Mouse (Mus musculus): ENCODE results near the gene Fsd1.
A peak's percentile ranks its signal among the peaks of the same experiment; 100 is the strongest.

Fsd1 gene

GRCm38 (mm10) chr17:56030919-56031318, 44.6 kb downstream of the Fsd1 start:
- no peak for DNase-seq (ENCODE audit: low spot score)

DNA sequence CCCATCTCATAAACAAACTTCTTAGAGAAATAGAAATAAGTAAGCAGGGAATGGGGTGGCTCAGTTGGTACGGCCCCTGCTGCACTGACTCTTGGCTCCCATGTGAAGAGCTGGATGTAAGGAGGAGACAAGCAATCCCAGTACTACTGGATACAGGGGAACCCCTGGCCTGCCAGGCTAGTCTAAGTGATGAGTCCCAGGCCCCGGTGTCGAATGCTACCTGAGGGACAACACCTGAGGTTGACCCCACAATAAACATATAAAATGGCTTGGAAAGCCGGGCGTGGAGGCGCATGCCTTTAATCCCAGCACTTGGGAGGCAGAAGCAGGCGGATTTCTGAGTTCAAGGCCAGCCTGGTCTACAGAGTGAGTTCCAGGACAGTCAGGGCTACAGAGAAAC, 45.1 kb downstream of the Fsd1 start:
- no peak for DNase-seq (ENCODE audit: low spot score)

DNA sequence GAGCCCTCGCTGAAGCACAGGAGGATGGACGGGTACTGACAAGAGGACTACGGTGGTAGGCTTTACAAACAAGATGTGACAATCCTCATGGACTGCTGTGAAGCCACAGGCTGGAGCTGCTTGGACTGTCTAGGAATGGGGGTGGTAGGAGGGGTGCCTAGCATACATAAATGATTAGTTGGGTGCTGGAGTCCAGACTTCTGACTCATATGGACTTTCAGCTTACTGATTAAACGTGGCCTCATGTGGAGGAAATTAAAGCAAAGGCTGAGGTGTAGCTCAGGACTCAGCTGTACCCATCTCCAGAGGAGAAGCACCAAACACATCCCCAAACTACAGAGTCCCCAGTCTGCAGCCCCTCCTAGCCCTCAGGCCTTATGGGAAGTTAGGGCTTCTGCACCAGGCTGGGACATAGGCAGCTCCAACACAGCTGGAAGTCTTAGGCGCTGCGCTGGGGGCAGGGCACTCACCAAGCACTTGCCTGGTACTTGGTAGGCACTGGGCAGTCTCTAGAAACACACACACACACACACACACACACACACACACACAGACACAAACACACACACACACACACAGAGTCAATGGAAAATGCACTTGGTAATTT, 45.9 kb downstream of the Fsd1 start:
- DNase-seq (ENCODE audit: low spot score): no peak

DNA sequence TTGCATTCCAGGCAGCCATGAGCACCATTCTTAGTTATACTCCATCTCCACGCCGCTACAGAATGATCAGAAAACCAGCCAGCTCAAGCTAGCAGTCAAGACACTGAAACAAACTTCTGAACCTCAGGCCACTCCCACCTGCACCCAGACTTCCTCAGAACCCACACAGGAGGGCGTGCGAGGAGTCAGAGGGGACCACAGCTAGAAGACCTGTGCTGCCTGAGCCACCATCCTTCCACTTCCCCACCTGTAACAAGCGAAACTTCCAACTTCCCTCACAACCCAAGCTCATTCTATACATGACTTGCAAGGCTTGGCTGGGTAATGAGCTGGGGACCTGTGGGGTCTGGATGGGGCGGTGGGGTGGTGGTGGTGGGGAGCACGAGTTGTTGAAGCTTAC, 46.5 kb downstream of the Fsd1 start:
- DNase-seq (ENCODE audit: low spot score): no peak

GRCm38 (mm10) chr17:56034040-56034725, 47.9 kb downstream of the Fsd1 start:
- DNase-seq (ENCODE audit: low spot score): no peak

GRCm38 (mm10) chr17:56034726-56035100, 48.4 kb downstream of the Fsd1 start:
- no peak for DNase-seq (ENCODE audit: low spot score)

DNA sequence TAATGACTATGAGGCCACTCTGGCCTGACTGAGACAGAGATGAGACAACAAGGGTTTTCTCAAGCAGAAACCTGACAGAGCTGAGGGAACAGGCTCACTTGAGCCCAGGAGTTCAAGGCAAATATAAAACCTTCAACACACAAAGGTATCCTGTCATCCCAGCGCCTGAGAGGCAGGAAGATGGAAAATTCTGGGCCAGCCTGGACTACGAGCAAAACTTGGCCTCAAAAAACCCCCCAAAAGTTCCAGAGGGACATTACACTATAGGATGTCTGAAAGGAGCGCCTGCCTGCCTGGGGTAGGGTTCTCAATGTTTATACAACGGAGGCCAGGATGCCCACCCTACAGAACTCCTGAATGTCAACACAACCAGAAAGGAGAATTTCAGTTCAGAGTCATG, 48.9 kb downstream of the Fsd1 start:
- no peak for DNase-seq (ENCODE audit: low spot score)

- DNase-seq (ENCODE audit: low spot score): peak; percentile 97
These were observed 50.0 kb downstream of the Fsd1 start, which contains the start of gene Sh3gl1 for GRCm38 (mm10) chr17:56036176-56036900. TSS of gene Sh3gl1 (minus strand) at chr17:56036635.

- no peak for DNase-seq (ENCODE audit: low spot score)
These were observed 50.6 kb downstream of the Fsd1 start for GRCm38 (mm10) chr17:56036901-56037287.

DNA sequence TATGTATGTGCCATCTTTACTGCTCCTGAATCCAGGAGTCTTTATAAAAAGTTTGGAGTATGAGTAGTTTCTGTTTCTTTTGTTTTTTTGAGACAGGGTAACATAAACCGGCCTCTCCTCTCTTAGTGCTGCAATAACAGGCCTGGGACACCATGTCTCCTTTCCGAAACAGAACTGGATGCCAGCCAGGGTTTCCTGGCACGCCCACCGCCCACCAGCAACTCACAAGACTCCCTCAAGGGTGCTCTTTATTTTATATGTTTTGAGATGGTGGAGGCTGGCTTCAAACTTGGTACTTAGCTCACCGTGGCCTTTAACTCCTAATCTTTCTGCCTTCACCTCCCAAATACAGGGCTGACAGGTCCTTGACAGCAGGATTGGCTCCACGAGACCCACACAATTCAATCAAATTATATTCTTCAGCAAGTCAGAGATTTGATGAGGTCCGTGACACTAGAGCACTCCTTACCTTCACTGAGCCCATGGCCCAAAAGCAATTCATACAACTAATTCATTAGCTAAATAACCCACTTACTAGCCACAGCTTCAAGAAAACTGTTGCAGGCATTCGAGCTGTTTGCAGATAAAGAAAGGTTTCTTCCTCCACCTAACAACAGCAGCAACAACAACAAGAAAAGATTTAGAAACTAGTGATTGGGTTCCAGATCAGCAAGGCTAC, 52.4 kb downstream of the Fsd1 start:
- DNase-seq (ENCODE audit: low spot score): no peak

- no peak for DNase-seq (ENCODE audit: low spot score)
These were observed 53.0 kb downstream of the Fsd1 start for GRCm38 (mm10) chr17:56039345-56039744.

- peak; percentile 100 for DNase-seq (ENCODE audit: low spot score)
These were observed 53.9 kb downstream of the Fsd1 start, which contains the start of gene Chaf1a for GRCm38 (mm10) chr17:56040030-56040856. TSS of gene Chaf1a (plus strand) at chr17:56040439.

DNA sequence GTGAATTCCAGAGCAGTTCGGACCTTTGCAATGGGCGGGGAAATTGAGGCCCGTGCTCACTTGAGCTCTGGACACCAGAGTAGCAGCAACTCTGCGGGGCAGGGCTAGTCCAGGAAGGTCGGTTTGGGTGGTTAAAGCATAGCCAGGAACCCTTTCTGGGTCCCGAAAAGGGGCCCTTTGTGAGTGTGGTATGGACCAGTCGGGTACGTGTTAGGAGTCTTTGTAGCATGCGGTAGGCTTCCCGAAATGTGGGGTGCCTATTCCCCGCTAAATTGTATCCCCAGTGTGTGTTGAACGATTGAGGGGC, 54.5 kb downstream of the Fsd1 start:
- DNase-seq (ENCODE audit: low spot score): no peak
